Mouse (Mus musculus): ENCODE results near the gene Il25. TPM values are rescaled to one million over a fixed set of nuclear protein-coding genes. Genes with fewer than 3 reads are reported as not detected.
"Not testable (repeated sequence)": the region's sequence is repeated elsewhere in the genome, so short reads cannot be mapped to it uniquely, and the experiment has no call there.

Gene Il25
- polyA plus RNA-seq, 1 experiment from 2014 or later, result 0.14 TPM

- 77% methylated on average over 5 of the region's 5 CpGs for WGBS
- Histone ChIP-seq H3K4me1 (0 out of 2 replicates have a peak, but pooled peaks cover 5% of the 10 kb centered on the region), H3K4me3 (no peak overlapping the region)
These were observed 29.0 kb downstream of the Il25 start for GRCm38 (mm10) chr14:54961487-54961886.

GRCm38 (mm10) chr14:54962714-54963113, 30.2 kb downstream of the Il25 start:
- no peaks in the 10 kb centered on the region for H3K36me3 ChIP-seq
- no peak overlapping the region for H3K27ac ChIP-seq
- no peak overlapping the region for H3K4me3 ChIP-seq
- WGBS, result 91% methylated on average over 7 of the region's 7 CpGs
- H3K4me1 ChIP-seq, result 0 out of 2 replicates have a peak, but pooled peaks cover 8% of the 10 kb centered on the region
- H3K27me3 ChIP-seq (ENCODE audit: low read depth, poor library complexity, severe bottlenecking), result no peaks in the 10 kb centered on the region
- DNase-seq (ENCODE audit: low spot score), result no peak
- no peaks in the 10 kb centered on the region for H3K9me3 ChIP-seq (replicated peaks)

More at GRCm38 (mm10) chr14:54961487-54961886, 29.0 kb downstream of the Il25 start:
- Histone ChIP-seq H3K27ac (no peak overlapping the region), H3K36me3 (no peaks in the 10 kb centered on the region), H3K9me3 (replicated peaks) (no peaks in the 10 kb centered on the region), H3K27me3 (ENCODE audit: low read depth, poor library complexity, severe bottlenecking) (no peaks in the 10 kb centered on the region)
- no peak for DNase-seq (ENCODE audit: low spot score)

- DNase-seq (ENCODE audit: low spot score), result no peak
- H3K4me1 ChIP-seq, result 0 out of 2 replicates have a peak, but pooled peaks cover 8% of the 10 kb centered on the region
- H3K9me3 ChIP-seq (replicated peaks), result no peaks in the 10 kb centered on the region
- H3K27ac ChIP-seq, result no peak overlapping the region
- no peaks in the 10 kb centered on the region for H3K27me3 ChIP-seq (ENCODE audit: low read depth, poor library complexity, severe bottlenecking)
- no peak overlapping the region for H3K4me3 ChIP-seq
- WGBS, result 93% methylated on average over 11 of the region's 11 CpGs
- H3K36me3 ChIP-seq, result no peaks in the 10 kb centered on the region
These were observed 31.2 kb downstream of the Il25 start for GRCm38 (mm10) chr14:54963727-54964126.

GRCm38 (mm10) chr14:54965044-54965443, 32.5 kb downstream of the Il25 start:
- Histone ChIP-seq H3K4me3 (no peak overlapping the region), H3K4me1 (0 out of 2 replicates have a peak, but pooled peaks cover 8% of the 10 kb centered on the region), H3K9me3 (replicated peaks) (no peaks in the 10 kb centered on the region), H3K27me3 (ENCODE audit: low read depth, poor library complexity, severe bottlenecking) (no peaks in the 10 kb centered on the region), H3K27ac (no peak overlapping the region), H3K36me3 (no peaks in the 10 kb centered on the region)
- no peak for DNase-seq (ENCODE audit: low spot score)
- WGBS, result 81% methylated on average over 15 of the region's 15 CpGs

GRCm38 (mm10) chr14:54965631-54966030, 33.1 kb downstream of the Il25 start:
- Histone ChIP-seq H3K4me1 (0 out of 2 replicates have a peak, but pooled peaks cover 8% of the 10 kb centered on the region), H3K36me3 (no peaks in the 10 kb centered on the region), H3K4me3 (no peak overlapping the region), H3K27me3 (ENCODE audit: low read depth, poor library complexity, severe bottlenecking) (no peaks in the 10 kb centered on the region), H3K9me3 (replicated peaks) (no peaks in the 10 kb centered on the region), H3K27ac (no peak overlapping the region)
- no peak for DNase-seq (ENCODE audit: low spot score)
- 67% methylated on average over 6 of the region's 6 CpGs for WGBS

- H3K27ac ChIP-seq, result no peak within 1 kb of the TSS
- 70% methylated on average over 7 of the region's 7 CpGs for WGBS
- H3K4me1 ChIP-seq, result 0 out of 2 replicates have a peak, but pooled peaks cover 3% of the 10 kb centered on the region
- no peak within 1 kb of the TSS for H3K4me3 ChIP-seq
- H3K9me3 ChIP-seq (replicated peaks), result no peaks in the 10 kb centered on the region
- no peaks in the 10 kb centered on the region for H3K27me3 ChIP-seq (ENCODE audit: low read depth, poor library complexity, severe bottlenecking)
- DNase-seq (ENCODE audit: low spot score), result no peak
- H3K36me3 ChIP-seq, result no peaks in the 10 kb centered on the region
These were observed 34.0 kb downstream of the Il25 start, which contains the start of gene Myh6 for GRCm38 (mm10) chr14:54966320-54966977. Myh6 (minus strand) TSS chr14:54966927.

GRCm38 (mm10) chr14:54967874-54968273, 35.4 kb downstream of the Il25 start:
- H3K9me3 ChIP-seq (replicated peaks), result no peaks in the 10 kb centered on the region
- WGBS, result 86% methylated on average over 3 of the region's 3 CpGs
- H3K36me3 ChIP-seq, result no peaks in the 10 kb centered on the region
- H3K27me3 ChIP-seq (ENCODE audit: low read depth, poor library complexity, severe bottlenecking), result no peaks in the 10 kb centered on the region
- 0 out of 2 replicates have a peak, but pooled peaks cover 3% of the 10 kb centered on the region for H3K4me1 ChIP-seq
- no peak overlapping the region for H3K4me3 ChIP-seq
- DNase-seq (ENCODE audit: low spot score), result no peak
- no peak overlapping the region for H3K27ac ChIP-seq

- Histone ChIP-seq H3K9me3 (replicated peaks) (no peaks in the 10 kb centered on the region), H3K36me3 (no peaks in the 10 kb centered on the region), H3K27ac (no peak overlapping the region), H3K4me1 (0 out of 2 replicates have a peak, but pooled peaks cover 3% of the 10 kb centered on the region), H3K27me3 (ENCODE audit: low read depth, poor library complexity, severe bottlenecking) (no peaks in the 10 kb centered on the region), H3K4me3 (no peak overlapping the region)
- DNase-seq (ENCODE audit: low spot score), result no peak
These were observed 35.8 kb downstream of the Il25 start for GRCm38 (mm10) chr14:54968344-54968743.

- H3K27ac ChIP-seq; H3K4me1 ChIP-seq; H3K9me3 ChIP-seq (replicated peaks); H3K36me3 ChIP-seq; DNase-seq (ENCODE audit: low spot score); H3K4me3 ChIP-seq: not testable (repeated sequence)
- 94% methylated on average over 10 of the region's 11 CpGs for WGBS
- H3K27me3 ChIP-seq (ENCODE audit: low read depth, poor library complexity, severe bottlenecking), result 0 out of 2 replicates have a peak, but pooled peaks cover 10% of the 10 kb centered on the region
These were observed 40.3 kb downstream of the Il25 start for GRCm38 (mm10) chr14:54972786-54973185.

- 0 out of 2 replicates have a peak, but pooled peaks cover 16% of the 10 kb centered on the region for H3K27me3 ChIP-seq (ENCODE audit: low read depth, poor library complexity, severe bottlenecking)
- DNase-seq (ENCODE audit: low spot score), result no peak
- WGBS, result 81% methylated on average over 6 of the region's 6 CpGs
- no peak overlapping the region for H3K4me3 ChIP-seq
- H3K36me3 ChIP-seq, result no peaks in the 10 kb centered on the region
- H3K27ac ChIP-seq, result no peak overlapping the region
- no peaks in the 10 kb centered on the region for H3K4me1 ChIP-seq
- no peaks in the 10 kb centered on the region for H3K9me3 ChIP-seq (replicated peaks)
These were observed 41.7 kb downstream of the Il25 start for GRCm38 (mm10) chr14:54974068-54974791.

GRCm38 (mm10) chr14:54976633-54977032, 44.1 kb downstream of the Il25 start, which contains the start of gene Gm17428:
Gm17428 (plus strand) TSS chr14:54976933.
- no peaks in the 10 kb centered on the region for H3K36me3 ChIP-seq
- no peaks in the 10 kb centered on the region for H3K9me3 ChIP-seq (replicated peaks)
- 68% methylated on average over 1 of the region's 1 CpGs for WGBS
- 0 out of 2 replicates have a peak, but pooled peaks cover 16% of the 10 kb centered on the region for H3K27me3 ChIP-seq (ENCODE audit: low read depth, poor library complexity, severe bottlenecking)
- no peak for DNase-seq (ENCODE audit: low spot score)
- no peak within 1 kb of the TSS for H3K27ac ChIP-seq
- no peak within 1 kb of the TSS for H3K4me3 ChIP-seq
- no peaks in the 10 kb centered on the region for H3K4me1 ChIP-seq

- no peaks in the 10 kb centered on the region for H3K9me3 ChIP-seq (replicated peaks)
- no peaks in the 10 kb centered on the region for H3K4me1 ChIP-seq
- no peaks in the 10 kb centered on the region for H3K36me3 ChIP-seq
- 86% methylated on average over 8 of the region's 8 CpGs for WGBS
- no peak overlapping the region for H3K27ac ChIP-seq
- no peak for DNase-seq (ENCODE audit: low spot score)
- 0 out of 2 replicates have a peak, but pooled peaks cover 16% of the 10 kb centered on the region for H3K27me3 ChIP-seq (ENCODE audit: low read depth, poor library complexity, severe bottlenecking)
- H3K4me3 ChIP-seq, result no peak overlapping the region
These were observed 46.2 kb downstream of the Il25 start for GRCm38 (mm10) chr14:54978664-54979063.

- no peaks in the 10 kb centered on the region for H3K9me3 ChIP-seq (replicated peaks)
- no peak for DNase-seq (ENCODE audit: low spot score)
- no peaks in the 10 kb centered on the region for H3K4me1 ChIP-seq
- 94% methylated on average over 7 of the region's 7 CpGs for WGBS
- H3K4me3 ChIP-seq, result no peak overlapping the region
- H3K27ac ChIP-seq, result no peak overlapping the region
- H3K27me3 ChIP-seq (ENCODE audit: low read depth, poor library complexity, severe bottlenecking), result 0 out of 2 replicates have a peak, but pooled peaks cover 5% of the 10 kb centered on the region
- H3K36me3 ChIP-seq, result no peaks in the 10 kb centered on the region
These were observed 49.4 kb downstream of the Il25 start for GRCm38 (mm10) chr14:54981934-54982333.

All from limb, embryonic 10.5 days (tissue).